Mouse (Mus musculus): ENCODE results near the gene Rad50. TPM values are rescaled to one million over a fixed set of nuclear protein-coding genes. Genes with fewer than 3 reads are reported as not detected.
A peak's percentile ranks its signal among the peaks of the same experiment; 100 is the strongest.

Gene Rad50
- polyA plus RNA-seq, 1 experiment from 2014 or later = 14.8 TPM

DNA sequence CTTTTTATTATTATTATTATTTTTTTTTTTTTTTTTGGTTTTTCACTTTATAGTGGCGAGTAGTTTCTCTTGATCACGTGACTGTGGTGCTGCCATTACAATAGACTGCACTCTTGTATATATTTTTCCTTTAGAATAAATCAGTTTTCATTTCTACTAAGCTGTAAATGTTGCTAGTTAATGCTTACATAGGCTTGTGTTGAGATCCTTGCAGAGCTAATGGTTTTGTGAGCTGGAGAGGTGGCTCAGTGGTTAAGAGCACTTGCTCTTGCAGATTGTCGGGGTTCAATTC, 545 bp upstream of the Rad50 start:
- Histone ChIP-seq H3K9me3 (ENCODE audit: control insufficient read depth, low read length) (no peaks in the 10 kb centered on the region), H3K4me3 (replicated peaks; ENCODE audit: low read length) (peak overlapping the region; percentile 93), H3K27ac (ENCODE audit: low read length) (no peak overlapping the region), H3K9ac (replicated peaks; ENCODE audit: low read depth, low read length) (peak overlapping the region; percentile 75), H3K4me1 (replicated peaks; ENCODE audit: control insufficient read depth, insufficient read depth, low read length) (peaks cover 8% of the 10 kb centered on the region), H3K4me2 (ENCODE audit: low read length) (peak overlapping the region; percentile 91), H3K27me3 (replicated peaks; ENCODE audit: control insufficient read depth, insufficient read depth, low read length) (no peaks in the 10 kb centered on the region), H3K36me3 (ENCODE audit: control insufficient read depth, insufficient read depth) (no peaks in the 10 kb centered on the region)
- no peak for ATAC-seq
- WGBS = 77% methylated on average over 3 of the region's 3 CpGs

GRCm38 (mm10) chr11:53706236-53706933, 734 bp downstream of the Rad50 start:
- peaks cover 8% of the 10 kb centered on the region for H3K4me1 ChIP-seq (replicated peaks; ENCODE audit: control insufficient read depth, insufficient read depth, low read length)
- peak; percentile 73 for ATAC-seq
- H3K27ac ChIP-seq (ENCODE audit: low read length) = peak overlapping the region; percentile 44; the same call in 1 of the 2 replicates
- H3K4me2 ChIP-seq (ENCODE audit: low read length) = peak overlapping the region; percentile 91
- H3K9me3 ChIP-seq (ENCODE audit: control insufficient read depth, low read length) = no peaks in the 10 kb centered on the region
- peak overlapping the region; percentile 75 for H3K9ac ChIP-seq (replicated peaks; ENCODE audit: low read depth, low read length)
- peak overlapping the region; percentile 93 for H3K4me3 ChIP-seq (replicated peaks; ENCODE audit: low read length)
- H3K27me3 ChIP-seq (replicated peaks; ENCODE audit: control insufficient read depth, insufficient read depth, low read length) = no peaks in the 10 kb centered on the region
- 7% methylated on average over 29 of the region's 29 CpGs for WGBS
- H3K36me3 ChIP-seq (ENCODE audit: control insufficient read depth, insufficient read depth) = no peaks in the 10 kb centered on the region

DNA sequence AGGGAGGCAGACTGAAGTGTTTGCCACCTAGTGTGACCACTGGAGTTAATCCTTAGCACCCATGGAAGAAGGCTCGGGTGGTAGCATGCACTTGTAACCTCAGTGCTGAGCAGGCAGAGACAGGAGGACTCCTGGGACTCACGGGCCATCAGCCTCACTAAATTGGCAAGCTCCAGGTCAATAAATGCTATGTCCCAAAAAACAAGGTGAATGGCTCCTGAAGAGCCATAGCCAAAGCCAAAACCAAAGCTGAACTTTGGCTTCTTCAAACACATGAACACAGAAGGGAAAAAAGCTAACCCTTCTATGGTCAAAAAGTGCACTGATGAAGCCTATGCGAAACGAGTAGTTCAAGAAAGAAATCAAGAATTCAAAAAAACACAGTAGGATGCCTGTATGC, 7.8 kb downstream of the Rad50 start:
- H3K27me3 ChIP-seq (replicated peaks; ENCODE audit: control insufficient read depth, insufficient read depth, low read length) = no peaks in the 10 kb centered on the region
- no peak overlapping the region for H3K4me2 ChIP-seq (ENCODE audit: low read length)
- H3K4me3 ChIP-seq (replicated peaks; ENCODE audit: low read length) = no peak overlapping the region
- H3K4me1 ChIP-seq (replicated peaks; ENCODE audit: control insufficient read depth, insufficient read depth, low read length) = no peaks in the 10 kb centered on the region
- H3K27ac ChIP-seq (ENCODE audit: low read length) = no peak overlapping the region
- no peak overlapping the region for H3K9ac ChIP-seq (replicated peaks; ENCODE audit: low read depth, low read length)
- WGBS = 88% methylated on average over 4 of the region's 4 CpGs
- H3K36me3 ChIP-seq (ENCODE audit: control insufficient read depth, insufficient read depth) = 0 out of 2 replicates have a peak, but pooled peaks cover 3% of the 10 kb centered on the region
- ATAC-seq = no peak
- H3K9me3 ChIP-seq (ENCODE audit: control insufficient read depth, low read length) = no peaks in the 10 kb centered on the region

DNA sequence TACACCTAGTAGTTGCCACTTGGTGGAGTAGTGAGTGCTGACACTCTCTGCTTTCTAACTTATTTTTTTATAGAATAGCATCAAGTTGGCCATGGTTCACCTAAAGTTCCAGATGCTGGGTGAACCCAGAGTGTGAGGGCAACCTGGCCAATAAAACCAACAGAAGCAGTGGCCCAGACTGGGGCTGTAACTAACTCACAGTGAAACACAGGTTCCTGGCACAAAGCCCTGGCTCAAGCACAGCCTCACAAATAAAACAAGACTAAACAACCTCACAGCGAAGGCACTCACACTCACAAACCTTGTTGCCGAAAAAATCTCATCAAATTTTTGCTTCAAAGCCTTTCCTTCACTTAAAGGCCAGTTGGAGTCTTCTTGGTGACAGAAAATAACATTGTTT, 8.6 kb downstream of the Rad50 start:
- Histone ChIP-seq H3K27ac (ENCODE audit: low read length) (no peak overlapping the region), H3K4me3 (replicated peaks; ENCODE audit: low read length) (no peak overlapping the region), H3K9me3 (ENCODE audit: control insufficient read depth, low read length) (no peaks in the 10 kb centered on the region), H3K4me2 (ENCODE audit: low read length) (no peak overlapping the region), H3K4me1 (replicated peaks; ENCODE audit: control insufficient read depth, insufficient read depth, low read length) (no peaks in the 10 kb centered on the region), H3K36me3 (ENCODE audit: control insufficient read depth, insufficient read depth) (0 out of 2 replicates have a peak, but pooled peaks cover 3% of the 10 kb centered on the region), H3K9ac (replicated peaks; ENCODE audit: low read depth, low read length) (no peak overlapping the region), H3K27me3 (replicated peaks; ENCODE audit: control insufficient read depth, insufficient read depth, low read length) (no peaks in the 10 kb centered on the region)
- ATAC-seq = no peak
- WGBS = 93% methylated on average over 2 of the region's 2 CpGs

DNA sequence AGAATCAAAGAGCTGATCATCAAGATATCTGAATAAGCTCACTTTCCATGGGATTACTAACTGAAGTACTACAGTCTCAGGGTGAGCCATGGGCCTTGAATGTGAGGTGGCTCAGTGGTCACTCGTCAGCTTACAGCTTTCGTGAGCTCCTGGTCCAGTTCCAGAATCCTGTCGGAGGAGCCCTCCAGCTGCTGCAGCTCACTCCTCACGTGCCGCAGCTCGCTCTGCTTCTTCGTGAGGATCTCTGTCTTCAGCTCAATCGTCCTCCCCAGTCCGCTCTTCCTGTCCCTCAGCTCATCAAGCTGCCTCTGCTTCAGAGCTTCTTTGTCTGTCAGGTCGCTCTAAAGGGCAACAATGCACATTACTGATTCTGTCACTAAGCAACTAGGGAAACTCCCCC, 15.1 kb downstream of the Rad50 start:
- Histone ChIP-seq H3K9ac (replicated peaks; ENCODE audit: low read depth, low read length) (no peak overlapping the region), H3K4me2 (ENCODE audit: low read length) (no peak overlapping the region), H3K9me3 (ENCODE audit: control insufficient read depth, low read length) (no peaks in the 10 kb centered on the region), H3K27ac (ENCODE audit: low read length) (no peak overlapping the region), H3K4me3 (replicated peaks; ENCODE audit: low read length) (no peak overlapping the region), H3K4me1 (replicated peaks; ENCODE audit: control insufficient read depth, insufficient read depth, low read length) (no peaks in the 10 kb centered on the region), H3K36me3 (ENCODE audit: control insufficient read depth, insufficient read depth) (no peaks in the 10 kb centered on the region), H3K27me3 (replicated peaks; ENCODE audit: control insufficient read depth, insufficient read depth, low read length) (no peaks in the 10 kb centered on the region)
- WGBS = 44% methylated on average over 10 of the region's 10 CpGs
- no peak for ATAC-seq

GRCm38 (mm10) chr11:53682994-53683530, 24.1 kb downstream of the Rad50 start:
- Histone ChIP-seq H3K27ac (ENCODE audit: low read length) (no peak overlapping the region), H3K4me3 (replicated peaks; ENCODE audit: low read length) (no peak overlapping the region), H3K9me3 (ENCODE audit: control insufficient read depth, low read length) (no peaks in the 10 kb centered on the region), H3K36me3 (ENCODE audit: control insufficient read depth, insufficient read depth) (peaks cover 9% of the 10 kb centered on the region; the same call in 1 of the 2 replicates), H3K9ac (replicated peaks; ENCODE audit: low read depth, low read length) (no peak overlapping the region), H3K4me2 (ENCODE audit: low read length) (no peak overlapping the region), H3K4me1 (replicated peaks; ENCODE audit: control insufficient read depth, insufficient read depth, low read length) (no peaks in the 10 kb centered on the region), H3K27me3 (replicated peaks; ENCODE audit: control insufficient read depth, insufficient read depth, low read length) (no peaks in the 10 kb centered on the region)
- no peak for ATAC-seq
- 94% methylated on average over 9 of the region's 9 CpGs for WGBS

DNA sequence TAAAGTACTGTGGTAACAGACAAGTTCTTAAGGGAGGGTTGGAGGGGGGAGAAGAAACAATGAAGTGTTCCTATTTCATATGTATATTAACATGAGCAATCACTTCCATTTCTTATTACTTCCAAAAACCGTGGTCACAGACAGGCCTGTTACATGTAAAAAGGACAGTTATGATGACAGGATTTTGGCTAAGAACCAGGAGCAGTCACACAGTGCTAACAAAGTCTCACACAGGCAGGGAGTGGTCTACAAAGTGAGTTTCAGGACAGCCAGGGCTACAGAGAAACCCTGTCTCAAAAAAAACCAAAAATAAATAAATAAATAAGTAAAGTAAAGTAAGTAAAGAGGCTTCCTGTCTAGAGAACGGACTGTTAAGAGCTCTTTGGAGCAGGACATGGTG, 24.9 kb downstream of the Rad50 start:
- no peak for ATAC-seq
- WGBS = 85% methylated on average over 2 of the region's 2 CpGs
- no peaks in the 10 kb centered on the region for H3K4me1 ChIP-seq (replicated peaks; ENCODE audit: control insufficient read depth, insufficient read depth, low read length)
- peaks cover 9% of the 10 kb centered on the region; the same call in 1 of the 2 replicates for H3K36me3 ChIP-seq (ENCODE audit: control insufficient read depth, insufficient read depth)
- H3K9ac ChIP-seq (replicated peaks; ENCODE audit: low read depth, low read length) = no peak overlapping the region
- H3K9me3 ChIP-seq (ENCODE audit: control insufficient read depth, low read length) = no peaks in the 10 kb centered on the region
- H3K4me2 ChIP-seq (ENCODE audit: low read length) = no peak overlapping the region
- H3K27me3 ChIP-seq (replicated peaks; ENCODE audit: control insufficient read depth, insufficient read depth, low read length) = no peaks in the 10 kb centered on the region
- H3K27ac ChIP-seq (ENCODE audit: low read length) = no peak overlapping the region
- H3K4me3 ChIP-seq (replicated peaks; ENCODE audit: low read length) = no peak overlapping the region

GRCm38 (mm10) chr11:53681686-53682085, 25.4 kb downstream of the Rad50 start:
- Histone ChIP-seq H3K4me3 (replicated peaks; ENCODE audit: low read length) (no peak overlapping the region), H3K4me2 (ENCODE audit: low read length) (no peak overlapping the region), H3K27ac (ENCODE audit: low read length) (no peak overlapping the region), H3K27me3 (replicated peaks; ENCODE audit: control insufficient read depth, insufficient read depth, low read length) (no peaks in the 10 kb centered on the region), H3K9me3 (ENCODE audit: control insufficient read depth, low read length) (no peaks in the 10 kb centered on the region), H3K4me1 (replicated peaks; ENCODE audit: control insufficient read depth, insufficient read depth, low read length) (no peaks in the 10 kb centered on the region), H3K36me3 (ENCODE audit: control insufficient read depth, insufficient read depth) (peaks cover 9% of the 10 kb centered on the region; the same call in 1 of the 2 replicates), H3K9ac (replicated peaks; ENCODE audit: low read depth, low read length) (no peak overlapping the region)
- no peak for ATAC-seq
- 92% methylated on average over 2 of the region's 2 CpGs for WGBS

DNA sequence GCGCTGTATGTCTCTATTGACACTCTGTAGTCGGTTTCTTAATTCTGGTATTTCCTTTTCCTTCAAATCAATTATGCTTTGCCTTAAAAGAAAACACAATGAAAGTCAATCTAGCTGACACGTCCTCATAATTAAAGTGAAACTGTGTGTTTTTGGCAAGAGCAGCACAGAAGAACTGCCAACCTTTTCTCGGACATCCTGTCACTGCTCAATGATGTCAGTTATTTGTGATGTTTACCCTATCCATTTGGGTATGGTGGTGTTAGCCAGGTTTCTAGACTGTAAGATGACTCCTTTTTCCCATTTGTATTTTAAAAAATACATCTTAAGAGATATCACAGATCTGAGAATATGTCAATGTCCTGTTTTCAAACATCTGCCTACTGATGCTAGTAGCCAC, 27.0 kb downstream of the Rad50 start:
- no peaks in the 10 kb centered on the region for H3K4me1 ChIP-seq (replicated peaks; ENCODE audit: control insufficient read depth, insufficient read depth, low read length)
- no peak overlapping the region for H3K9ac ChIP-seq (replicated peaks; ENCODE audit: low read depth, low read length)
- WGBS = 87% methylated on average over 4 of the region's 4 CpGs
- no peak overlapping the region for H3K4me2 ChIP-seq (ENCODE audit: low read length)
- peaks cover 9% of the 10 kb centered on the region for H3K36me3 ChIP-seq (ENCODE audit: control insufficient read depth, insufficient read depth)
- no peaks in the 10 kb centered on the region for H3K27me3 ChIP-seq (replicated peaks; ENCODE audit: control insufficient read depth, insufficient read depth, low read length)
- H3K4me3 ChIP-seq (replicated peaks; ENCODE audit: low read length) = no peak overlapping the region
- no peak overlapping the region for H3K27ac ChIP-seq (ENCODE audit: low read length)
- no peaks in the 10 kb centered on the region for H3K9me3 ChIP-seq (ENCODE audit: control insufficient read depth, low read length)
- no peak for ATAC-seq
